Mouse (Mus musculus): ENCODE results near the gene Eno1.

DNA sequence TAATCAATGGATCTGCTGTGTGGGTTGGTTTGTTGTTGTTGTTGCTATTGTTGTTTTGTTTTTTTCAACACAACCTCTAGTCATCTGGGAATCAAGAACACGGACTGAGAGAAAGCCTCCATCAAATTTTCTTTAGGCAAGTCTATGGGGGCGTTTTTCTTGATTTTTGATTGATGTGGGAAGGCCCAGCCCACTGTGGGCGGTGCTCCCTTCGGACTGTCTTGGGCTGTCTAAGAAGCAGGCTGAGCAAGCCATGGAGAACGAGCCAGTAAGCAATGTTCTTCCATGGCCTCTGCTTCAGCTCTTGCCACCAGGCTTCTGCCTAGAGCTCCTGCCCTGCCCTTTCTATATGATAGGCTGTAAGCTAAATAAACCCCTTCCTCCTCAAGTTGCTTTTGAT, 28.9 kb downstream of the Eno1 start:
- TF ChIP-seq CTCF (IDR thresholded peaks at IDR 0.05; ENCODE audit: extremely low read depth, insufficient read depth, insufficient read length, insufficient replicate concordance): no peak
- TF ChIP-seq POLR2A (IDR thresholded peaks at IDR 0.05; ENCODE audit: low read depth, low read length): no peak
